Mouse (Mus musculus) thymus, adult 2 months (tissue): Measurements from ENCODE around the gene Tm9sf2. TPM values are rescaled to one million over a fixed set of nuclear protein-coding genes. Genes with fewer than 3 reads are reported as not detected.
"Not testable (repeated sequence)": the region's sequence is repeated elsewhere in the genome, so short reads cannot be mapped to it uniquely, and the experiment has no call there.

Source experiments
- DNase-seq: peaks from one replicate; pipeline ENCODE4 v3.0.0; 2021
- H3K27ac ChIP-seq: fragments of 200-500 bp; 2 replicates; pipeline ENCODE4 v1.5.1; 2012; ENCODE audit warnings: low read length, control low read depth; ENCODE audit not compliant: control insufficient read depth, insufficient read depth
- H3K27me3 ChIP-seq: fragments of 200-500 bp; 2 replicates; pipeline ENCODE4 v1.6.1; 2012; ENCODE audit warnings: mild to moderate bottlenecking, low read length, moderate library complexity, mixed read lengths; ENCODE audit not compliant: control insufficient read depth, insufficient read depth
- H3K36me3 ChIP-seq: fragments of 200-500 bp; 2 replicates; pipeline ENCODE4 v1.6.1; 2012; ENCODE audit warnings: mild to moderate bottlenecking, low read length, moderate library complexity; ENCODE audit not compliant: control insufficient read depth, insufficient read depth
- H3K4me1 ChIP-seq: fragments of 200-500 bp; replicated peaks from 2 replicates; pipeline ENCODE4 v1.6.1; 2012; ENCODE audit warnings: low read length; ENCODE audit not compliant: control insufficient read depth, insufficient read depth
- H3K4me3 ChIP-seq: fragments of 200-500 bp; 2 replicates; pipeline ENCODE4 v1.5.1; 2012; ENCODE audit warnings: mild to moderate bottlenecking, low read length, control low read depth, moderate library complexity; ENCODE audit not compliant: control insufficient read depth, insufficient read depth
- CTCF ChIP-seq: fragments of 200-500 bp; IDR thresholded peaks from 2 replicates; pipeline ENCODE4 v1.5.1; 2012; ENCODE audit warnings: mild to moderate bottlenecking, control low read depth, low read length, moderate library complexity, borderline replicate concordance; ENCODE audit not compliant: control insufficient read depth, poor library complexity, insufficient read depth; ENCODE audit errors: extremely low read depth
- POLR2A ChIP-seq: fragments of 200-500 bp; IDR thresholded peaks from 2 replicates; pipeline ENCODE4 v1.6.1; 2012; ENCODE audit warnings: mild to moderate bottlenecking, low read length, control low read depth, moderate library complexity; ENCODE audit not compliant: control insufficient read depth, poor library complexity, insufficient read depth; ENCODE audit errors: extremely low read depth
- WGBS: fragments of 180-500 bp; shearing (Covaris S2); methylation state at CpG from one replicate; pipeline ENCODE4 v1.1.7; 2018; 5-methylcytosine and 5-hydroxymethylcytosine counted together
- polyA plus RNA-seq: library from polyadenylated mRNA; depleted of rRNA; stranded (reverse); fragments of >200 nt; gene quantifications from 2 replicates; pipeline ENCODE4 v1.2.3, GENCODE M21; 2012

Gene Tm9sf2
- polyA plus RNA-seq, 1 experiment, result 161 TPM

DNA sequence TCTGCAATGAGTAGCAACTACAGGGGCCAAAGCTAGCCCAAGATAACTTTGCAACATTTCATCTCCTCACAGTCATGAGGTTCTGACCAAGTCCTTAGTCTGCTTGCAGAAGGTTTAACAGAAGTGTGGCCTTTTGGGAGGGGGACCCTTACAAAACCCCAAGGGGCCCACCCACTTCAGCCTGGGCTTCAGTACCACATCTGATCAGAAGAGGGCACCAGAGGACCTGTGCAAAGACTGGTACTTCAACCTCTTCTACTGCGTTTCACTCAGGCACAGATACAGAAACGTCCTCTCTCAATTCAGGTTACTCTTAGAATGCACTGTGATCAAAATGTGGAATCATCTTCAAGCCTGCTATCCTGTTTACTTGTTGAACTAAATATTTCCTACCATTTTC lies 42.3 kb upstream of the Tm9sf2 start:
- DNase-seq, result peak; percentile 87
- Histone ChIP-seq H3K4me1 (peaks cover 53% of the 10 kb centered on the region), H3K27me3 (no peaks in the 10 kb centered on the region), H3K36me3 (no peaks in the 10 kb centered on the region), H3K4me3 (no peak overlapping the region), H3K27ac (peak overlapping the region; percentile 73)
- TF ChIP-seq POLR2A (no peak), CTCF (peak; percentile 72; the same call in 1 of the 2 replicates)
- WGBS, result 3% methylated on average over 2 of the region's 2 CpGs

DNA sequence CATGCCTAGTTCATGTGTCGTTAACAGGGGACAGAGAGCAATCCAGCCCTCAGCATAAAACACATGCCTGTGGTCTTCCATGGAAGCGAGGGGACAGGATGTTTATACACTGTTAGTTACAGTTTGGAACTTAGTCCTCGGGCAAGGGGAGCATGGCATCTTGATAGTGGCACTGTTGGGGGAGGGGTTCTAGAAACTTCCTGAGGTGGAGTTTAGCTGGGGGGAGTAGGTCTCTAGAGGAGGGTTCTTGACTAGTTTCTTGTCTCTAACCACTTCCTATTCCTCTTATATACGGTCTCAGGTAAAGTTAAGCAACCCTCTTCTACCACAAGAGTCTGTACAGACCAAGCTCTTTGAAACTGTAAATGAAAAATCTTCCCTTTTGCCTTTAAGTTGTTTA lies 40.6 kb upstream of the Tm9sf2 start:
- WGBS, result 15% methylated on average over 4 of the region's 4 CpGs
- TF ChIP-seq POLR2A, result no peak
- no peak for TF ChIP-seq CTCF
- H3K4me3 ChIP-seq, result no peak overlapping the region
- peaks cover 54% of the 10 kb centered on the region for H3K4me1 ChIP-seq
- no peaks in the 10 kb centered on the region for H3K36me3 ChIP-seq
- H3K27me3 ChIP-seq, result no peaks in the 10 kb centered on the region
- DNase-seq, result peak; percentile 68
- H3K27ac ChIP-seq, result peak overlapping the region; percentile 92

DNA sequence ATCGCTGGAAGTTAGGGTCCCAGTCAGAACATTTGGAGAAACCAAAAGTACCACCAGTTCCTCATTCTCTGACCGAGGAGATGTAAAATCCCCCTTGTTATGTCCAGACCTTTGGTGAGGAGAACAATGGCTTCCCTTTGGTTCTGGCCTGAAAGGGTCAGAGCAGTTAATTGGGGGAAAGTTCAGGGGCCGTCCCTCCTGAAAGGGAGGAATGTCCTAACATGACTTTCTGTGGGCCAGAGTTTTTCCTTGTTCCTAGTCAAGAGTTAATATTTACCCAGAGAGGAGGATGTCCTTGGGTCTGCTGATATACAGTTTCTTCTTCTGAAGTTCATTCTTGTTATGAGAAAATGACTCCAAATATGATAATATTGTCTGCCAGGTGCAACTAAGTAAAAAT lies 38.8 kb upstream of the Tm9sf2 start:
- not testable (repeated sequence) for DNase-seq, H3K27ac ChIP-seq, H3K27me3 ChIP-seq, H3K36me3 ChIP-seq, H3K4me3 ChIP-seq
- WGBS, result 43% methylated on average over 3 of the region's 3 CpGs
- peaks cover 46% of the 10 kb centered on the region for H3K4me1 ChIP-seq

DNA sequence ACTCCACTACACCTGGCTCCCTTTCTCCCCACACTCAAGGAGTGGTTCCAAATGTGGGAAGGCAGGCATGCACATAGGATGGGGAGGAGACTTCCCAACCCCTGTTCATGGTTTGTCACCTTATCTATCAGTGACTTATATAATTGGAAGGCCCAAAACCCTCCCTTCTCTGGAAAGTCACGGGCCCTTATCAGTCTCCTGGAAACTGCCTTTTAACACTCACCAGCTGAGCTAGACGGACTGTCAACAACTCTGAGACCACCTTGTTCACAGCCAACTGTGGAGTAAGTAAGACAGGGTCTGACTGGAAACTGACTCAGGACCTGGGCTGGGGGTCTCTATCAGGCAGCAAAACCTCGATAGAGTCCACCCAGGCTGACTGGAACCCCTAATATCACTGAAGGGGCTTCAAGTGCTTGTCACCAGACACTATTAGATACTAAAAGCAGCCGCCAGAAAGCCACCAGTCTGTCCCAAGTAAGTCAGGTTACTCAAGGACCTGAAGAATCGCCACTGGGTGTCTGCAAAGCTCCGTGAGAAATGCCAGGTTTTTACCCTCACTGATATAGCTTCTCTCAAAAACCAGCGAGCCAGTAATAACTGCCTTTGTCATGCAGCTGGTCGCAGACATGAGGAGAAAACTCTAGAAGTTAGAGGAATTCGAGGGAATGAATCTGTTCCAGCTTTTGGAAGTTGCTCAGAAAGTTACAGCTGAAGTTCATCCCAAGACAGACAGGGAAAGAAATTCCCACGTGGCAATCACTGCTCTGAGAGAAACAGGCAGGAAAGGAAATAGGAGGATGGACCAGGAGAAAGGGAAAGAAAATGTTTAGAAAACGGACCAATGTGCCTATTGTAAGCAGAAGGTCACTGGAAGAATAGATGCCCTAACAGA lies 37.8 kb upstream of the Tm9sf2 start:
- no peaks in the 10 kb centered on the region for H3K36me3 ChIP-seq
- peaks cover 49% of the 10 kb centered on the region for H3K4me1 ChIP-seq
- H3K27ac ChIP-seq, result no peak overlapping the region
- WGBS, result 58% methylated on average over 11 of the region's 11 CpGs
- no peak overlapping the region for H3K4me3 ChIP-seq
- TF ChIP-seq CTCF, result no peak
- no peak for TF ChIP-seq POLR2A
- no peak for DNase-seq
- H3K27me3 ChIP-seq, result no peaks in the 10 kb centered on the region

DNA sequence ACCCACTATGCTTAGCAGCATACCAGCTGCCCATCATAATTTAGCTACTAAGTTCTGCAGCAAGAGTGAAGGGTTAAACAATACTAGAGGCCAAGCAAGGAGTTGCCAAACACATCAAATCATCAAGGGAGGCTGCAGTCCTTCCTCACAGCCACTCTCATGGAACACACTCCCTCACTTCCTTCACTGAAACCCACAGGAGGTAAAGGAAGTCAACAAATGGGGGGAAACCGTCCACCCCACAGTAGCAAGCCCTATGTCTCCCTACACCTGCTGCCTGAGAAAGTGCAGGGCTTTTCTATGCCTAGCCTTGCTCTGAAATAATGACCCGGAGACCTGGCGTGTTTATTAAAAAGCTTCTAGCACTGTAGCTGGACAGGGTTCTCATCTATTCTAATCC lies 36.9 kb upstream of the Tm9sf2 start:
- Histone ChIP-seq H3K36me3 (no peaks in the 10 kb centered on the region), H3K27ac (no peak overlapping the region), H3K4me3 (no peak overlapping the region), H3K27me3 (no peaks in the 10 kb centered on the region), H3K4me1 (peaks cover 48% of the 10 kb centered on the region)
- DNase-seq, result no peak
- TF ChIP-seq POLR2A, result no peak
- 15% methylated on average over 3 of the region's 3 CpGs for WGBS

DNA sequence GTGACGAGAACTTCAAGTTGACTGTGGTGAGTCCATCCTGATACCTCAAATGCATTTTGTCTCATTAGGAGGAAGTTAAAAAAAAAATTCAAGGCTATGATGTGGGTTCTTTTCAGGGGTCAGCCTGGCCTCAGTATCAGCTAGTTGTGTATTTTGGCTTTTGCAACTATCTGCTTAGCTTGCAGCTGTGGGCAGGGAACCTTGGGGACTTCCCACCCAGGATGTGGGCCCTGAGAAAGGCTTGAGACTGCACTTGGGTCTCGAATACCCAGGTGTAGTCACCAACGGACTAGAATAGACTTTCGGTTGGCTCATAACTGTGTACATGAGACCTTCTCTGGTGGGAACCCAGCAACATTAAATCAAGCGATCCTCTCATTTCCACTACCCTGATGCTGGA lies 33.4 kb upstream of the Tm9sf2 start:
- no peak for DNase-seq
- TF ChIP-seq CTCF (no peak), POLR2A (no peak)
- WGBS, result 21% methylated on average over 5 of the region's 5 CpGs

DNA sequence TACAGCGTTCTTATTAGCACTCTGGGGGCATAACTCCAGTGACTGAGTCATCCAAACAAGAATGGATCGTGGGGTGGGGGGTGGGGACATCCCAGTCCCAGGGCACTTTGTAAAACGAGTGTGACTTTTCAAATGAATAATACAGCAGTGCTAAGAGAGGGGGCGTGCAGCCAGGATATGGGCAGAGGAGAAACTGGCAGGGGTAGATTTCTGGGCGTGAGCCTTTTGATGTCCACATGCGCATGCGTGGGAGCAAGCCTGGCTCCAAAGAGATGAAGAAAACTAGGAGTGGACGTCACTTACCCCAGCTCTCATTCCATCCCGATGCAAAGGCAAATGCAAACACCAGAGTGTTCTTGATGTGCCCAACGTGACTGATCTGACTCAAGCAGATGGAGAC lies 32.5 kb upstream of the Tm9sf2 start:
- DNase-seq, result no peak
- TF ChIP-seq POLR2A (no peak), CTCF (no peak)
- no peaks in the 10 kb centered on the region for H3K36me3 ChIP-seq
- H3K4me3 ChIP-seq, result no peak overlapping the region
- peaks cover 22% of the 10 kb centered on the region for H3K4me1 ChIP-seq
- no peaks in the 10 kb centered on the region for H3K27me3 ChIP-seq
- WGBS, result 79% methylated on average over 10 of the region's 10 CpGs
- no peak overlapping the region for H3K27ac ChIP-seq

More for the DNA sequence above, 33.4 kb upstream of the Tm9sf2 start:
- H3K4me3 ChIP-seq, result no peak overlapping the region
- no peaks in the 10 kb centered on the region for H3K27me3 ChIP-seq
- H3K36me3 ChIP-seq, result no peaks in the 10 kb centered on the region
- peaks cover 22% of the 10 kb centered on the region for H3K4me1 ChIP-seq
- peak overlapping the region; percentile 17; the same call in 1 of the 2 replicates for H3K27ac ChIP-seq
